Mouse (Mus musculus): ENCODE data around the gene Foxd2.
A peak's percentile ranks its signal among the peaks of the same experiment; 100 is the strongest.

The Foxd2 gene

GRCm38 (mm10) chr4:114908829-114909601 is at the start of gene Foxd2:
Foxd2 (minus strand) TSS chr4:114908873.
- peak; percentile 90 for DNase-seq (ENCODE audit: low read depth, low spot score)

GRCm38 (mm10) chr4:114958231-114958630 is 49.6 kb upstream of the Foxd2 start:
- DNase-seq (ENCODE audit: low read depth, low spot score), result no peak

- DNase-seq (ENCODE audit: low read depth, low spot score), result no peak
Observed at GRCm38 (mm10) chr4:114957403-114957802, 48.7 kb upstream of the Foxd2 start.

- no peak for DNase-seq (ENCODE audit: low read depth, low spot score)
Observed at GRCm38 (mm10) chr4:114953172-114953571, 44.5 kb upstream of the Foxd2 start.

- DNase-seq (ENCODE audit: low read depth, low spot score), result no peak
Observed at GRCm38 (mm10) chr4:114947852-114948481, 39.3 kb upstream of the Foxd2 start.

- peak; percentile 74 for DNase-seq (ENCODE audit: low read depth, low spot score)
Observed at GRCm38 (mm10) chr4:114947395-114947794, 38.7 kb upstream of the Foxd2 start.

- DNase-seq (ENCODE audit: low read depth, low spot score), result no peak
Observed at GRCm38 (mm10) chr4:114946416-114946815, 37.7 kb upstream of the Foxd2 start.

GRCm38 (mm10) chr4:114945021-114945420 is 36.3 kb upstream of the Foxd2 start:
- no peak for DNase-seq (ENCODE audit: low read depth, low spot score)

- DNase-seq (ENCODE audit: low read depth, low spot score), result peak; percentile 78
Observed at GRCm38 (mm10) chr4:114942583-114942982, 33.9 kb upstream of the Foxd2 start.

- DNase-seq (ENCODE audit: low read depth, low spot score), result no peak
Observed at GRCm38 (mm10) chr4:114942112-114942511, 33.4 kb upstream of the Foxd2 start.

GRCm38 (mm10) chr4:114941311-114941710 is 32.6 kb upstream of the Foxd2 start:
- no peak for DNase-seq (ENCODE audit: low read depth, low spot score)

GRCm38 (mm10) chr4:114938248-114938647 is 29.6 kb upstream of the Foxd2 start:
- DNase-seq (ENCODE audit: low read depth, low spot score), result no peak

GRCm38 (mm10) chr4:114937459-114938047 is 28.9 kb upstream of the Foxd2 start:
- no peak for DNase-seq (ENCODE audit: low read depth, low spot score)

- DNase-seq (ENCODE audit: low read depth, low spot score), result no peak
Observed at GRCm38 (mm10) chr4:114934188-114934587, 25.5 kb upstream of the Foxd2 start.

- DNase-seq (ENCODE audit: low read depth, low spot score), result no peak
Observed at GRCm38 (mm10) chr4:114932747-114933146, 24.1 kb upstream of the Foxd2 start.

- DNase-seq (ENCODE audit: low read depth, low spot score), result no peak
Observed at GRCm38 (mm10) chr4:114929155-114929554, 20.5 kb upstream of the Foxd2 start.

GRCm38 (mm10) chr4:114925917-114926312 is 17.2 kb upstream of the Foxd2 start, which contains the start of gene Foxe3:
Foxe3 (minus strand) TSS chr4:114926013.
- DNase-seq (ENCODE audit: low read depth, low spot score), result no peak

- DNase-seq (ENCODE audit: low read depth, low spot score), result no peak
Observed at GRCm38 (mm10) chr4:114924971-114925916, 16.6 kb upstream of the Foxd2 start.

GRCm38 (mm10) chr4:114917091-114917490 is 8.4 kb upstream of the Foxd2 start:
- no peak for DNase-seq (ENCODE audit: low read depth, low spot score)

GRCm38 (mm10) chr4:114916056-114916455 is 7.4 kb upstream of the Foxd2 start:
- no peak for DNase-seq (ENCODE audit: low read depth, low spot score)

GRCm38 (mm10) chr4:114913594-114913962 is 4.9 kb upstream of the Foxd2 start:
- peak; percentile 79 for DNase-seq (ENCODE audit: low read depth, low spot score)
